Mouse (Mus musculus) intestine, postnatal 0 days (tissue): Measurements from ENCODE around the gene Flvcr1. TPM values are rescaled to one million over a fixed set of nuclear protein-coding genes. Genes with fewer than 3 reads are reported as not detected.

Experiments
- ATAC-seq: fragments of 200-750 bp; cut with Nextera tagmentation; 2 replicates; pipeline ENCODE4 v1.8.0; 2017; ENCODE audit warnings: mild to moderate bottlenecking, moderate TSS enrichment, moderate library complexity
- H3K27ac ChIP-seq: fragments of 300-500 bp; sonication (generic); 2 replicates; pipeline ENCODE4 v1.5.1; 2014; ENCODE audit warnings: mild to moderate bottlenecking, low read depth, low read length, moderate library complexity
- H3K27me3 ChIP-seq: fragments of 300-500 bp; sonication (generic); replicated peaks from 2 replicates; pipeline ENCODE4 v1.6.1; 2014; ENCODE audit warnings: low read length, mixed read lengths; ENCODE audit not compliant: control insufficient read depth, insufficient read depth
- H3K36me3 ChIP-seq: fragments of 300-500 bp; sonication (generic); 2 replicates; pipeline ENCODE4 v1.6.1; 2014; ENCODE audit warnings: mild to moderate bottlenecking, moderate library complexity; ENCODE audit not compliant: control insufficient read depth, insufficient read depth
- H3K4me1 ChIP-seq: fragments of 300-500 bp; sonication (generic); replicated peaks from 2 replicates; pipeline ENCODE4 v1.6.1; 2014; ENCODE audit warnings: antibody characterized with exemption, low read length, mixed read lengths; ENCODE audit not compliant: control insufficient read depth, insufficient read depth
- H3K4me2 ChIP-seq: fragments of 300-500 bp; sonication (generic); replicated peaks from 2 replicates; pipeline ENCODE4 v1.6.1; 2014; ENCODE audit warnings: low read depth, mild to moderate bottlenecking, moderate library complexity
- H3K4me3 ChIP-seq: fragments of 300-500 bp; sonication (generic); 2 replicates; pipeline ENCODE4 v1.5.1; 2014; ENCODE audit warnings: low read depth, low read length
- H3K9ac ChIP-seq: fragments of 300-500 bp; sonication (generic); 2 replicates; pipeline ENCODE4 v1.6.1; 2014; ENCODE audit warnings: mild to moderate bottlenecking, low read depth, low read length
- H3K9me3 ChIP-seq: fragments of 300-500 bp; sonication (generic); 2 replicates; pipeline ENCODE4 v1.6.1; 2016; ENCODE audit warnings: mixed run types; ENCODE audit not compliant: control insufficient read depth
- CTCF ChIP-seq: sonication (generic); IDR thresholded peaks from 2 replicates; pipeline ENCODE4 v1.5.1; 2016; ENCODE audit warnings: low read depth, mild to moderate bottlenecking, control low read depth, antibody characterized with exemption, moderate library complexity
- WGBS: fragments of 180-500 bp; shearing (Covaris S2); extraction: QIAGEN DNeasy Blood & Tissue Kit; methylation state at CpG from one replicate; pipeline ENCODE4 v1.1.7; 2014; 5-methylcytosine and 5-hydroxymethylcytosine counted together
- polyA plus RNA-seq: library from polyadenylated mRNA; unstranded; fragments of >200 nt; fragmentation: Nextera tagmentation; extraction: Ambion mirVana; gene quantifications from 2 replicates; pipeline ENCODE4 v1.2.1, GENCODE M21; 2015

The Flvcr1 gene
- 57.4 and 65.5 TPM in 2 replicates for polyA plus RNA-seq

GRCm38 (mm10) chr1:191026021-191026713 lies at the start of gene Flvcr1:
Gene Flvcr1, minus strand, starts transcription at chr1:191026158.
- under 1% methylated on average over 50 of the region's 50 CpGs for WGBS
- Histone ChIP-seq H3K36me3 (peaks cover 6% of the 10 kb centered on the region; the same call in 1 of the 2 replicates), H3K9me3 (no peaks in the 10 kb centered on the region), H3K27ac (peak within 1 kb of the TSS; percentile 90), H3K4me3 (peak within 1 kb of the TSS; percentile 90), H3K27me3 (no peaks in the 10 kb centered on the region), H3K4me1 (peaks cover 10% of the 10 kb centered on the region), H3K4me2 (peak within 1 kb of the TSS; percentile 91), H3K9ac (peak within 1 kb of the TSS; percentile 94)
- TF ChIP-seq CTCF: peak; percentile 58
- ATAC-seq: peak; percentile 95

GRCm38 (mm10) chr1:191075199-191075883 lies 49.4 kb upstream of the Flvcr1 start:
- Histone ChIP-seq H3K4me2 (peak overlapping the region; percentile 27; the same call in 1 of the 2 replicates), H3K27ac (peak overlapping the region; percentile 54), H3K27me3 (no peaks in the 10 kb centered on the region), H3K9me3 (no peaks in the 10 kb centered on the region), H3K4me3 (no peak overlapping the region), H3K4me1 (0 out of 2 replicates have a peak, but pooled peaks cover 3% of the 10 kb centered on the region), H3K36me3 (peaks cover 20% of the 10 kb centered on the region; the same call in 1 of the 2 replicates), H3K9ac (no peak overlapping the region)
- TF ChIP-seq CTCF: peak; percentile 91
- no peak for ATAC-seq
- 33% methylated on average over 10 of the region's 10 CpGs for WGBS

DNA sequence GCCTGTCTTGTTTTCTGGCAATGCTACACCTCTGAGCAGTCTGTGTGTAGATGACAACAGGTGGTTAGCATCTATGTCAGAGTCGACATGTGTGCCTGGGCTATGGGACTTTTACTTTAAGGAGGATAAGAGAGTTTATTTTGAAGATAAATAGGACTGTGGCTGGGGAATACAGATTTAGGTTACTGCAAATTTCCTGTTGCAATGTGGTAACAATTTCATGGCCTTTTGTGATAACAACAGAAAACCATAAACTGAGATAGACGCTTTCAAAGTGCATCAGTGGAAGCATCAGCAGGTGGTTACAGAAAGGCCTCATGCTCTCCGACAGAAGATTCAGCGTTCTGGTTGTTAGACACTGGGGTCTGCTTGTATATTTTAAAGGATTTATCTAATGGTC lies 47.5 kb upstream of the Flvcr1 start:
- ATAC-seq: no peak

GRCm38 (mm10) chr1:191073001-191073400 lies 47.0 kb upstream of the Flvcr1 start:
- Histone ChIP-seq H3K4me2 (peak overlapping the region; percentile 9; the same call in 1 of the 2 replicates), H3K27ac (peak overlapping the region; percentile 96), H3K9me3 (no peaks in the 10 kb centered on the region), H3K9ac (peak overlapping the region; percentile 34; the same call in 1 of the 2 replicates), H3K4me3 (no peak overlapping the region), H3K27me3 (no peaks in the 10 kb centered on the region), H3K4me1 (0 out of 2 replicates have a peak, but pooled peaks cover 3% of the 10 kb centered on the region), H3K36me3 (peaks cover 11% of the 10 kb centered on the region; the same call in 1 of the 2 replicates)
- TF ChIP-seq CTCF: no peak
- whole genome bisulfite sequencing: 34% methylated on average over 6 of the region's 6 CpGs
- ATAC-seq: peak; percentile 26; the same call in 1 of the 2 replicates

More for the DNA sequence above, 47.5 kb upstream of the Flvcr1 start:
- H3K36me3 ChIP-seq: peaks cover 16% of the 10 kb centered on the region; the same call in 1 of the 2 replicates
- 0 out of 2 replicates have a peak, but pooled peaks cover 3% of the 10 kb centered on the region for H3K4me1 ChIP-seq
- WGBS: 61% methylated on average over 4 of the region's 4 CpGs
- peak overlapping the region; percentile 34; the same call in 1 of the 2 replicates for H3K9ac ChIP-seq
- H3K4me2 ChIP-seq: no peak overlapping the region
- TF ChIP-seq CTCF: no peak
- no peaks in the 10 kb centered on the region for H3K9me3 ChIP-seq
- H3K27ac ChIP-seq: peak overlapping the region; percentile 96
- H3K4me3 ChIP-seq: no peak overlapping the region
- no peaks in the 10 kb centered on the region for H3K27me3 ChIP-seq

- H3K27me3 ChIP-seq: no peaks in the 10 kb centered on the region
- H3K9me3 ChIP-seq: no peaks in the 10 kb centered on the region
- H3K27ac ChIP-seq: peak overlapping the region; percentile 96
- TF ChIP-seq CTCF: no peak
- H3K9ac ChIP-seq: no peak overlapping the region
- peak overlapping the region; percentile 9; the same call in 1 of the 2 replicates for H3K4me2 ChIP-seq
- H3K4me3 ChIP-seq: no peak overlapping the region
- H3K4me1 ChIP-seq: 0 out of 2 replicates have a peak, but pooled peaks cover 3% of the 10 kb centered on the region
- peak; percentile 86 for ATAC-seq
- peaks cover 9% of the 10 kb centered on the region; the same call in 1 of the 2 replicates for H3K36me3 ChIP-seq
- 48% methylated on average over 16 of the region's 16 CpGs for WGBS
Observed at GRCm38 (mm10) chr1:191072329-191072913, 46.5 kb upstream of the Flvcr1 start.
